Mouse (Mus musculus): Measurements from ENCODE around the gene Dhx35. TPM values are rescaled to one million over a fixed set of nuclear protein-coding genes. Genes with fewer than 3 reads are reported as not detected.

Gene Dhx35
- polyA plus RNA-seq, 2 experiments: 13.7 to 24.2 TPM

DNA sequence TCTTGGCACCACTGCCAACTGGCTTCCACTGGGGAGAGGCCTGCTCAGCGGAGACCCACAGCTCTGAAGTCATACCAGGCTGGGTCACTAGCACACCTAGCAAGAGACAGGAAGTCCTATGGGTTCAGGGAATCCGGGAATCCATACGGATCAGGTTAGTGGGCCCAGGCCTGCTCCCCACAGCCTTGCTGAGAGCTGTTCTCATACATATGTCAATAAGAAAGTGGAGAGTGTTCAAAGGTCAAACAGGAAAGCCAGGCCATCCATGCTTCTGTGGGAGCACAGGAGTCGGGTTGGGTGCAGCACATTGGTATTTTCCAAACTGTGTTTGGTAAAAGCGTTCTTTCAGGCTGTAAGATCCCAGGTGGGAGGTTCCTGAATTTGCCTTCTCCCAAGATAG, 32.3 kb upstream of the Dhx35 start:
- DNase-seq (ENCODE audit: low spot score) (no peak), ATAC-seq (ENCODE audit: low FRiP score, low read depth) (no peak)
- no peak overlapping the region for H3K9ac ChIP-seq (ENCODE audit: low read depth, low read length, severe bottlenecking)
- 93% methylated on average over 5 of the region's 5 CpGs for WGBS
- no peak overlapping the region for H3K4me2 ChIP-seq (replicated peaks; ENCODE audit: low read depth, low read length, severe bottlenecking)
- no peaks in the 10 kb centered on the region for H3K4me1 ChIP-seq (ENCODE audit: control insufficient read depth, insufficient read depth, low read length)
- no peaks in the 10 kb centered on the region for H3K36me3 ChIP-seq (ENCODE audit: control insufficient read depth, insufficient read depth, low read length)
- no peak overlapping the region for H3K4me3 ChIP-seq (replicated peaks; ENCODE audit: low read length)
- no peaks in the 10 kb centered on the region for H3K9me3 ChIP-seq (ENCODE audit: control insufficient read depth, low read length)
- no peak overlapping the region for H3K27ac ChIP-seq (replicated peaks; ENCODE audit: low read depth, low read length)
- no peak for TF ChIP-seq POLR2A (IDR thresholded peaks at IDR 0.05; ENCODE audit: borderline replicate concordance, extremely low read depth, insufficient read depth, insufficient read length)
- no peaks in the 10 kb centered on the region for H3K27me3 ChIP-seq (ENCODE audit: control insufficient read depth, insufficient read depth, low read length)

DNA sequence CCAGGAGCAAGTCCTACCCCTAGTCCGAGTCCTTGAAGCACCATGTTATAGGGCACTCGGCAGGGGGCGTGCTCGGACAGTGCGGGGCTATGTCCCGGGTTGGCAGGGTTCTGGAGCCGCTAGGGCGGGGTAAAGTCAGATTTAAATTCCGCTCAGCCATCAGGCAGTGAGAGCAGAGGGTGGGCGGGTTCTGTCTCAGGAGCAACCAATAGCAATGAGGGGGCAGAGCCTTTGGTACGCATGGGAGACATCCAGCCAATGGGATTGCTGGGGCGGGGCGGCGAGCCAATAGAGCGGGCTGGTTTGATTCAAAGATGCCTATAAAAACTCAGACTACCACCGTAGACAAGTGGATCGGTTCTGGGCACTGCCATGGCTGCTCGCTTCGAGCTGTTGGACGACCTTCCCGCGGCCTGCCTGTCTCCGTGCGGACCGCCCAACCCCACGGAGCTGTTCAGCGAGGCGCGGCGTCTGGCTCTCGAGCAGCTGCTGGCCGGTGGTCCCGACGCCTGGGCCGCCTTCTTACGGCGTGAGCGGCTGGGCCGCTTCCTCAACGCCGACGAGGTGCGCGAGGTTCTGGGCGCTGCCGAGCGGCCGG, 26.8 kb upstream of the Dhx35 start, which contains the start of gene Fam83d:
TSS of gene Fam83d (plus strand) at position 352 of the 598 bp plus-strand sequence.
- 1% methylated on average over 48 of the region's 48 CpGs for WGBS
- Histone ChIP-seq H3K4me2 (replicated peaks; ENCODE audit: low read depth, low read length, severe bottlenecking) (peak within 1 kb of the TSS; percentile 96), H3K27ac (replicated peaks; ENCODE audit: low read depth, low read length) (peak within 1 kb of the TSS; percentile 67; the same call in 1 of the 2 replicates), H3K27me3 (ENCODE audit: control insufficient read depth, insufficient read depth, low read length) (no peaks in the 10 kb centered on the region), H3K36me3 (ENCODE audit: control insufficient read depth, insufficient read depth, low read length) (0 out of 2 replicates have a peak, but pooled peaks cover 5% of the 10 kb centered on the region), H3K4me1 (ENCODE audit: control insufficient read depth, insufficient read depth, low read length) (peaks cover 33% of the 10 kb centered on the region), H3K9me3 (ENCODE audit: control insufficient read depth, low read length) (no peaks in the 10 kb centered on the region), H3K9ac (ENCODE audit: low read depth, low read length, severe bottlenecking) (peak within 1 kb of the TSS; percentile 72), H3K4me3 (replicated peaks; ENCODE audit: low read length) (peak within 1 kb of the TSS; percentile 75)
- DNase-seq (ENCODE audit: low spot score) (peak; percentile 98), ATAC-seq (ENCODE audit: low FRiP score, low read depth) (peak; percentile 98)
- TF ChIP-seq POLR2A (IDR thresholded peaks at IDR 0.05; ENCODE audit: borderline replicate concordance, extremely low read depth, insufficient read depth, insufficient read length): peak; percentile 95; the same call in 1 of the 2 replicates

DNA sequence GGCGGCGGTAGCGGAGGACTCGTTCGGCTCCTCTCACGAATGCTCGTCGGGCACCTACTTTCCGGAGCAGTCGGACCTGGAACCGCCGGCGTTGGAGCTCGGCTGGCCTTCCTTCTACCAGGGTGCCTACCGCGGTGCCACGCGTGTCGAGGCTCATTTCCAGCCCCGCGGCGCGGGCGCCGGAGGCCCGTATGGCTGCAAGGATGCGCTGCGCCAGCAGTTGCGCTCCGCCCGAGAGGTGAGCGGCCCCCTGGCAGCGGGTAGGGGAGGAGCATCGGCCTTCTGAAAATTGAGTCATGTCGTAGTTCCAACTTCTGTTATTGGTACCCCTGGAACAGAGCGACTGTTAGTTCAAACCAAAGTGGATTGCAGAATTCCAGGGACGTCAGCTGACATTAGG, 26.3 kb upstream of the Dhx35 start:
- under 1% methylated on average over 35 of the region's 37 CpGs for WGBS
- ATAC-seq (ENCODE audit: low FRiP score, low read depth) (no peak), DNase-seq (ENCODE audit: low spot score) (no peak)
- peak overlapping the region; percentile 67; the same call in 1 of the 2 replicates for H3K27ac ChIP-seq (replicated peaks; ENCODE audit: low read depth, low read length)
- peak overlapping the region; percentile 75 for H3K4me3 ChIP-seq (replicated peaks; ENCODE audit: low read length)
- no peaks in the 10 kb centered on the region for H3K27me3 ChIP-seq (ENCODE audit: control insufficient read depth, insufficient read depth, low read length)
- H3K4me2 ChIP-seq (replicated peaks; ENCODE audit: low read depth, low read length, severe bottlenecking): peak overlapping the region; percentile 96
- no peaks in the 10 kb centered on the region for H3K9me3 ChIP-seq (ENCODE audit: control insufficient read depth, low read length)
- 0 out of 2 replicates have a peak, but pooled peaks cover 9% of the 10 kb centered on the region for H3K36me3 ChIP-seq (ENCODE audit: control insufficient read depth, insufficient read depth, low read length)
- peaks cover 33% of the 10 kb centered on the region for H3K4me1 ChIP-seq (ENCODE audit: control insufficient read depth, insufficient read depth, low read length)
- TF ChIP-seq POLR2A (IDR thresholded peaks at IDR 0.05; ENCODE audit: borderline replicate concordance, extremely low read depth, insufficient read depth, insufficient read length): no peak
- H3K9ac ChIP-seq (ENCODE audit: low read depth, low read length, severe bottlenecking): peak overlapping the region; percentile 72

DNA sequence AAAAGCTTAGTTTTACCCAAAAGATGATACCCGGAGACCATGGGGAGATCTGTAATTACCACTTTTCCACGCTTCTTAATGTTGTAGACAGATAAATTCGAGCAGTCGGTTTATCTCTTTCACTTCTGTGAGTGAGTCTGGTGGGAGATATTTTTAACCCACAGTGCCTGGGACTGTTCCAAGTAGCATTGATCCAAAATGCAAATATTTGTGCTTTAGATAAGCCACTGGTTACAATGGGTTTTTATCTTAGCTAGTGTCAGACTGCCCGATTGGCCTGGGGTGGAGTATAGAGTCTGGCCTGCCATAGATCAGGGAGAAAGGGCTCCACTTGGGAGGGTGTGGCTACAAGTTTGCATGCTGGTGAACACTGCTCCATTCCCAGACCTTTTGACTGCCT, 25.8 kb upstream of the Dhx35 start:
- peak overlapping the region; percentile 96 for H3K4me2 ChIP-seq (replicated peaks; ENCODE audit: low read depth, low read length, severe bottlenecking)
- 10% methylated on average over 5 of the region's 5 CpGs for WGBS
- ATAC-seq (ENCODE audit: low FRiP score, low read depth): no peak
- no peaks in the 10 kb centered on the region for H3K9me3 ChIP-seq (ENCODE audit: control insufficient read depth, low read length)
- H3K27ac ChIP-seq (replicated peaks; ENCODE audit: low read depth, low read length): no peak overlapping the region
- H3K4me3 ChIP-seq (replicated peaks; ENCODE audit: low read length): peak overlapping the region; percentile 75
- H3K27me3 ChIP-seq (ENCODE audit: control insufficient read depth, insufficient read depth, low read length): no peaks in the 10 kb centered on the region
- no peak for DNase-seq (ENCODE audit: low spot score)
- peak overlapping the region; percentile 72 for H3K9ac ChIP-seq (ENCODE audit: low read depth, low read length, severe bottlenecking)
- H3K36me3 ChIP-seq (ENCODE audit: control insufficient read depth, insufficient read depth, low read length): 0 out of 2 replicates have a peak, but pooled peaks cover 9% of the 10 kb centered on the region
- TF ChIP-seq POLR2A (IDR thresholded peaks at IDR 0.05; ENCODE audit: borderline replicate concordance, extremely low read depth, insufficient read depth, insufficient read length): no peak
- H3K4me1 ChIP-seq (ENCODE audit: control insufficient read depth, insufficient read depth, low read length): peaks cover 33% of the 10 kb centered on the region

DNA sequence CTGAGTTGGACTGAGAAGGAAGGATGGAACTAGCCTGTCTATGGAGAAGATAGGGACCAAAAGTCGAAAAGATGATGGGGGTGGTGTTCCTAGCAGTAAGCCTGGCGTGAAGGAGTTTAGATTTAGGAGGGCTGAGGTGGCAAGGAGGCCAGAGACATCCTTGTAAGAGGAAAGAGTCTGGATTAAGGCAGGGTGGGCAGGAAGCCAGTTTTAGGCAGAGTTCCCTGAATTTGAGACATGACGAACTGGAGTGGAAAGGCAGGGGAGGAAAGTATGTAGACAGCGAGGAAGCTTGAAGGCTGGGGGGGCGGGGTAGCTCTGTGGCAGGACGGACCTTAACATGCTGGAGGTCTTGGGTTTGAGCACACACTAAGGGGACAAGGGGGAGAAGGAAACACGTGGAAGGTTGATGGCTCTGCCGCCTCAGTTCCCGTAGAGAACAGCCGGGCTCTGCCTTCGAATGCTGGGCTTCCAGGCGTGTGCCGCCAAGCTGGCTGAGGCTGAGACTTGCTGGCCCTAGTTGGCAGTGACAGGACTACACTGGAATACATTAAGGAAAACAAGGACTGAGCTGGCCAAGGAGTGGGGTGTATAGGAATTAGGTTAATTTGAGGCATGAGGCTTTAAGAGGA, 24.4 kb upstream of the Dhx35 start:
- Histone ChIP-seq H3K4me2 (replicated peaks; ENCODE audit: low read depth, low read length, severe bottlenecking) (peak overlapping the region; percentile 96), H3K27me3 (ENCODE audit: control insufficient read depth, insufficient read depth, low read length) (no peaks in the 10 kb centered on the region), H3K9me3 (ENCODE audit: control insufficient read depth, low read length) (no peaks in the 10 kb centered on the region), H3K36me3 (ENCODE audit: control insufficient read depth, insufficient read depth, low read length) (0 out of 2 replicates have a peak, but pooled peaks cover 9% of the 10 kb centered on the region), H3K9ac (ENCODE audit: low read depth, low read length, severe bottlenecking) (peak overlapping the region; percentile 40), H3K4me3 (replicated peaks; ENCODE audit: low read length) (peak overlapping the region; percentile 75), H3K27ac (replicated peaks; ENCODE audit: low read depth, low read length) (0 out of 2 replicates have a peak overlapping the region, but pooled peaks have one; percentile 20), H3K4me1 (ENCODE audit: control insufficient read depth, insufficient read depth, low read length) (peaks cover 33% of the 10 kb centered on the region)
- 23% methylated on average over 13 of the region's 13 CpGs for WGBS
- no peak for TF ChIP-seq POLR2A (IDR thresholded peaks at IDR 0.05; ENCODE audit: borderline replicate concordance, extremely low read depth, insufficient read depth, insufficient read length)
- peak; percentile 63 for DNase-seq (ENCODE audit: low spot score)
- no peak for ATAC-seq (ENCODE audit: low FRiP score, low read depth)
